Mouse (Mus musculus) frontal cortex, postnatal 10 days (tissue): ENCODE data around the gene Fgd6.

Experiments
- DNase-seq, 2 experiments: peaks; one replicate each; pipeline ENCODE4 v3.0.0; 2022; ENCODE audit warnings: low spot score in 2 of 2, mixed read lengths in 1 of 2

Gene Fgd6

DNA sequence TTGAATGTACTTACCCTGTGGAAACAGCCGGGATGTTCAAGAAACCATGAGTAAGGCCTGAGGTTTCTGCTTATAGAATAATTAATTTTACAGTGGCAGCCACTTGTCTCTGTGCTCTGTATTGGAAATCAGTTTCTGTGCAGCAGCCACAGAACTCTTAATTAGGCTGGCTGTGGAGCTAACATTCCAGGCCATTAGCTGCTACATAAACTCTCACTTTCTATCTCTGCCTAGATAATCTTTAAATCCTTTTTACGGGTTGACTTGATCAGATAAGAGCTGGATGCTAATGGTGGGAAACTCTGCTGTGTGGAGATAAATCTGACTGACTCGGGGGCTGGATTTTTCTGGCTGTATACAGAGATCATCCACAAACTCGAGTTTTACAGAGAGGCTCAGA, 147.4 kb downstream of the Fgd6 start:
- DNase-seq: no peak
